Mouse (Mus musculus): ENCODE measurements around the gene Supv3l1. TPM values are rescaled to one million over a fixed set of nuclear protein-coding genes. Genes with fewer than 3 reads are reported as not detected.
A peak's percentile ranks its signal among the peaks of the same experiment; 100 is the strongest.
"Not testable (repeated sequence)": the region's sequence is repeated elsewhere in the genome, so short reads cannot be mapped to it uniquely, and the experiment has no call there.

Supv3l1 gene
- polyA plus RNA-seq, 1 experiment from 2014 or later, result 32.5 TPM

DNA sequence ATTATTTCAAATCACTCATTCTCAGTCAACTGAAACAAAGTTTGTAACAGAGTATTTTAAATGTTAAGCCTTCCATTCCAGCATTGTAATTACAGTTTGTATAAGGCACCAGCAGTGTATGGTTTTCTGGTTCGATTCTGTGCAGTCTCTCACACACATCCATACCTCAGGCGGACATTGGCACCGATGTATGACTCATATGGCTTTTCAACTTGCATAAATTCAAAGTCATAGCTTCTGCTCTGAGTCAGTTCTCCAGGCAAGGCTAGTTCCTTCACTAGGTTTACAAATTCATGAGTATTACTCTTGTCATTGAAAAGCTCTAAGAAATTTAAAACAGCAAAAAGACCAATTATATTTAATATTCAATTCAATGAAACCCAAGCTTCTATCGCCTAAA lies 20.2 kb upstream of the Supv3l1 start:
- Histone ChIP-seq H3K27ac (ENCODE audit: low read length) (no peak overlapping the region), H3K4me2 (replicated peaks; ENCODE audit: low read depth, low read length) (no peak overlapping the region), H3K27me3 (ENCODE audit: insufficient read depth, low read length) (no peaks in the 10 kb centered on the region), H3K4me3 (ENCODE audit: low read length) (no peak overlapping the region), H3K36me3 (ENCODE audit: insufficient read depth, low read length) (no peaks in the 10 kb centered on the region; the same call in 1 of the 2 replicates), H3K4me1 (ENCODE audit: insufficient read depth, low read length) (no peaks in the 10 kb centered on the region), H3K9ac (replicated peaks; ENCODE audit: low read length) (no peak overlapping the region), H3K9me3 (ENCODE audit: low read length) (no peaks in the 10 kb centered on the region)
- WGBS, result 95% methylated on average over 4 of the region's 4 CpGs
- no peak for ATAC-seq (ENCODE audit: low FRiP score, low TSS enrichment)

DNA sequence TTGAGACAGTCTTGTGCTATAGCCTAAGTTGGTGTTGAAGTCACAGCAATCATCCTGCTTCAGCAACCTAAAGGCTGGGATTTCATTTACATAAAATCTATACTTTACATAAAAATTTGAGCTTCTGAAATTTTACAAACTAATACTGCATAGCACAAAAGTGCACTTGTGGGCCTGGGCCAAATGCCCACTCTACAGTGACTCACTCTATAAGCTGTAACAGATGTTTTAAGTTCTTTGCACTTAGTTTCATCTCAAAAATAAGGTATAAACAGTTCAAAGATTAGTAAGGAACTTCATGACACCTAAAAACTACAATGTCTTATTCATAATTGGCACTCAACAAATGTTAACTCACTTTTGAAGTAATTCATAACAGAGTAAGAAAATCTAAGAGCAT lies 11.8 kb upstream of the Supv3l1 start:
- H3K27me3 ChIP-seq (ENCODE audit: insufficient read depth, low read length), result no peaks in the 10 kb centered on the region
- H3K4me2 ChIP-seq (replicated peaks; ENCODE audit: low read depth, low read length), result no peak overlapping the region
- H3K4me3 ChIP-seq (ENCODE audit: low read length), result no peak overlapping the region
- H3K9ac ChIP-seq (replicated peaks; ENCODE audit: low read length), result no peak overlapping the region
- H3K4me1 ChIP-seq (ENCODE audit: insufficient read depth, low read length), result no peaks in the 10 kb centered on the region
- no peak for ATAC-seq (ENCODE audit: low FRiP score, low TSS enrichment)
- peaks cover 30% of the 10 kb centered on the region for H3K36me3 ChIP-seq (ENCODE audit: insufficient read depth, low read length)
- no peaks in the 10 kb centered on the region for H3K9me3 ChIP-seq (ENCODE audit: low read length)
- no peak overlapping the region for H3K27ac ChIP-seq (ENCODE audit: low read length)

DNA sequence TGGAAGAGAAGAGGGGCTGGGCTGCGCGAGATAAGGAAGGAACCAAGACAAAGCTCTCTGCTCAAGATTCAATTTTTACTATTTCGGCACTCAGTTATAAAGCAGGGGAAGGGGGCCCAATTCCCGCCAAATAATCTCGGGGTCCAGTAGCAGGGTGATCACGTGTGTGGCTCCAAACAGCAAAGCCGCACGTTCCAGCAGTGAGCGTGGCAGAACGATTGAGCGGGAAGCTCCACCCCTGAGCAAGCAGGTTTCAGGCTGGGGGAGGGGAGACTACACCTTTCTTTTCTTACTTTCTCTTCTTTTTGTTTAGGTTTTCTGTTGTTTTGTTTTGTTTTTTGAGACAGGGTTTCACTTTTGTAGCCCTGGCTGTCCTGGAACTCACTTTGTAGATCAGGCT lies 2.5 kb upstream of the Supv3l1 start:
- not testable (repeated sequence) for H3K27ac ChIP-seq (ENCODE audit: low read length); H3K9ac ChIP-seq (replicated peaks; ENCODE audit: low read length); H3K4me3 ChIP-seq (ENCODE audit: low read length); H3K27me3 ChIP-seq (ENCODE audit: insufficient read depth, low read length); H3K4me2 ChIP-seq (replicated peaks; ENCODE audit: low read depth, low read length); H3K9me3 ChIP-seq (ENCODE audit: low read length); ATAC-seq (ENCODE audit: low FRiP score, low TSS enrichment)
- H3K4me1 ChIP-seq (ENCODE audit: insufficient read depth, low read length), result peaks cover 17% of the 10 kb centered on the region
- 75% methylated on average over 11 of the region's 11 CpGs for WGBS
- peaks cover 24% of the 10 kb centered on the region for H3K36me3 ChIP-seq (ENCODE audit: insufficient read depth, low read length)

DNA sequence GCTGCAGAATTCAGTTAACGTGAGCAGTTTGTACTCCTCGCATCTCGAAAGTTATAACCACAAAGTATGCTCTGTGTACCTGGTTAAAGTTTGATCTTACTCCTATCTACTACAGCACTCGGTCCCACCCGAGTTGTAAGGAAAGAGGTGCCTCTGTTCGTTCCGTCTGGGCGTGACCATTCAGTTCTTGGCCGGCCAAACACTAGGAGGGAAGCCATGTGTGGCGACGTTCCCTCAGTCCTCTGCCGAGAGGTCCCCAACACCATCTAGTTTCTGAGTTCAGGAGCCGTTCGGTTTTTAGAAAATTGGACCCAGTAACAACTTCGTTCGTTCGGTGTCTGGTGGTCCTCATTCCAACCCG lies 722 bp upstream of the Supv3l1 start:
- 39% methylated on average over 18 of the region's 18 CpGs for WGBS
- ATAC-seq (ENCODE audit: low FRiP score, low TSS enrichment), result peak; percentile 29

DNA sequence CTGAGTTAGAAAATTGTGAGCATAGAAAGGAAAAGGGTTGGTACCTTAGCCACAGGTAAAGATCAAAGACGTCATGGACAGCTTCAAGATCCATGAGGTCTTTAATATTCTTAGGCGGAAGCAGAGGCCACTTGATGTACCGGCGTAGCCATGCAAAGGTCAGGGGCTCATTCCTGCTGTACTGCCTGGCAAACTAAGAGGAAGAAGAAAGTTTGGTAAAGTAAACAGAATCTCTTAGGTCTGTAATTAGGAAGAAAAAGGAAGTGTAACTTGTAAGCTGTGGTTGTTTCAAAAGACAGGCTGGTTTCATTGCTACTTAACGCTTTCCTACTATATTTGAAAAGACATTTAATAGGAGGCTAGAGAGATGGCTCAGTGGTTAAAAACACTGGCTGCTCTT lies 19.1 kb downstream of the Supv3l1 start:
- H3K4me1 ChIP-seq (ENCODE audit: insufficient read depth, low read length), result no peaks in the 10 kb centered on the region
- H3K4me2 ChIP-seq (replicated peaks; ENCODE audit: low read depth, low read length), result no peak overlapping the region
- H3K27ac ChIP-seq (ENCODE audit: low read length), result no peak overlapping the region
- WGBS, result 93% methylated on average over 5 of the region's 5 CpGs
- ATAC-seq (ENCODE audit: low FRiP score, low TSS enrichment), result no peak
- H3K9ac ChIP-seq (replicated peaks; ENCODE audit: low read length), result no peak overlapping the region
- peaks cover 67% of the 10 kb centered on the region for H3K36me3 ChIP-seq (ENCODE audit: insufficient read depth, low read length)
- H3K9me3 ChIP-seq (ENCODE audit: low read length), result no peaks in the 10 kb centered on the region
- H3K4me3 ChIP-seq (ENCODE audit: low read length), result no peak overlapping the region
- H3K27me3 ChIP-seq (ENCODE audit: insufficient read depth, low read length), result no peaks in the 10 kb centered on the region

More for the DNA sequence above, 722 bp upstream of the Supv3l1 start:
- H3K4me2 ChIP-seq (replicated peaks; ENCODE audit: low read depth, low read length), result peak overlapping the region; percentile 73
- peaks cover 28% of the 10 kb centered on the region for H3K36me3 ChIP-seq (ENCODE audit: insufficient read depth, low read length)
- H3K27me3 ChIP-seq (ENCODE audit: insufficient read depth, low read length), result no peaks in the 10 kb centered on the region
- H3K4me1 ChIP-seq (ENCODE audit: insufficient read depth, low read length), result peaks cover 17% of the 10 kb centered on the region
- H3K9ac ChIP-seq (replicated peaks; ENCODE audit: low read length), result peak overlapping the region; percentile 92
- H3K9me3 ChIP-seq (ENCODE audit: low read length), result no peaks in the 10 kb centered on the region
- H3K4me3 ChIP-seq (ENCODE audit: low read length), result peak overlapping the region; percentile 95
- peak overlapping the region; percentile 81 for H3K27ac ChIP-seq (ENCODE audit: low read length)

DNA sequence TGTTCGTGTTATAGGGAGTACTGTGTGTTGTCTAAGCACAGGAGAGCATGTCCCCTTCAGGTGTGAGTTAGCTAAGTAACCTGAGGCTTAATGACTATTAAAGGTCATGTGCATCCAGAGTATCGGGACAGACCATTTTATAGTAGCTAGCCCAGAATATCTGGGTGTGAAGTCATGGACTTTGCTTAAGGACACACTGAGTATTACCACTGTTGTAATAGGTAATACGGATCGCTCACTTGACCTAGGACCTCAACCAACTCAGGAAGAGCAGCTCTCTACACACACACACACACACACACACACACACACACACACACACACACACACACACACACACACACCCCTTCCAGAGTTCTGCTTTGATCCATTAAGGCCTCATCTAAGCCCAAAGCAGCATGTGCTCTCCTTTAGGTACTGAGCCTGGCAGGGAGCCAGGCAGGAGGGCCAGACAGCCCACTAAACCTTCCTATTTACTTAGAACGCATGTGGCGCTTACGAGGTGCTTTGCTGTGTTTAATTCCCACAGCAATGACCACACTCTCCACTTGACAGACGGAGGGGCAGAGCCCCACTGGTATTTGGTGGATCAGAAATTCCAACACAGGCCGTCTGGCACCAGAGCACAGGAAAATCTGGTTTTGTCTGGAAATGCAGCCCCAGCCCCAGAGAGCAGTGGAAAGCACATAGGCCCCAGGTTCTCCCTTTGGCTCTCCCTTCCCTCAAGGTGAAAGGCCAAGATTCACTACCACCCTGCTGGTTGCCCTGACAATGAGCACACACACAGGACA lies 24.3 kb downstream of the Supv3l1 start:
- H3K9ac ChIP-seq (replicated peaks; ENCODE audit: low read length), result no peak overlapping the region
- H3K36me3 ChIP-seq (ENCODE audit: insufficient read depth, low read length), result peaks cover 22% of the 10 kb centered on the region
- H3K4me3 ChIP-seq (ENCODE audit: low read length), result no peak overlapping the region
- ATAC-seq (ENCODE audit: low FRiP score, low TSS enrichment), result peak; percentile 59; the same call in 1 of the 2 replicates
- H3K4me1 ChIP-seq (ENCODE audit: insufficient read depth, low read length), result no peaks in the 10 kb centered on the region
- H3K27ac ChIP-seq (ENCODE audit: low read length), result peak overlapping the region; percentile 18; the same call in 1 of the 2 replicates
- no peaks in the 10 kb centered on the region for H3K9me3 ChIP-seq (ENCODE audit: low read length)
- 44% methylated on average over 9 of the region's 9 CpGs for WGBS
- no peaks in the 10 kb centered on the region for H3K27me3 ChIP-seq (ENCODE audit: insufficient read depth, low read length)
- H3K4me2 ChIP-seq (replicated peaks; ENCODE audit: low read depth, low read length), result no peak overlapping the region

DNA sequence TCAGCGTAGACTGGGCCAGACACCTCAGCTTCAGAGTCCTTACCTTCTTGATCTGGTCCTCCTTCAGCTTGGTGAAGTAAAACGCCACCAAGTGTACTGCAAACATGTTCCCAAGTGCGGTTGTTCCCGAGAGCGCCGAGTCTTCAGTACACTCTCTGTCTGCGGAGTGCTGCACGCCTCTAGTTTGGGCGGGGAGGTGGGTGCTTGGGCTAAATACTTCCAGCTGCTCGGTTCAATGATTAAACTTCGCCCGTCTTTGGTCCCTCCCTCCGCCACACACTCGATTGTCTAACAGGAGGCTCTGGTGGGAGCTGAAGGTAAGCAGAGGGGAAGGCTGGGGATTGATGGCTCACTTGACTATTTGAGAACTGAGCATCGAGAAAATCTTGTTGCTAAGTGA lies 27.3 kb downstream of the Supv3l1 start, which contains the start of gene Hkdc1:
Hkdc1 (minus strand) TSS at position 237 of the 400 bp plus-strand sequence.
- Histone ChIP-seq H3K4me2 (replicated peaks; ENCODE audit: low read depth, low read length) (0 out of 2 replicates have a peak within 1 kb of the TSS, but pooled peaks have one; percentile 1), H3K4me3 (ENCODE audit: low read length) (no peak within 1 kb of the TSS), H3K27me3 (ENCODE audit: insufficient read depth, low read length) (no peaks in the 10 kb centered on the region), H3K4me1 (ENCODE audit: insufficient read depth, low read length) (no peaks in the 10 kb centered on the region), H3K9me3 (ENCODE audit: low read length) (no peaks in the 10 kb centered on the region), H3K9ac (replicated peaks; ENCODE audit: low read length) (no peak within 1 kb of the TSS), H3K27ac (ENCODE audit: low read length) (no peak within 1 kb of the TSS), H3K36me3 (ENCODE audit: insufficient read depth, low read length) (no peaks in the 10 kb centered on the region)
- 51% methylated on average over 15 of the region's 15 CpGs for WGBS
- peak; percentile 71 for ATAC-seq (ENCODE audit: low FRiP score, low TSS enrichment)

DNA sequence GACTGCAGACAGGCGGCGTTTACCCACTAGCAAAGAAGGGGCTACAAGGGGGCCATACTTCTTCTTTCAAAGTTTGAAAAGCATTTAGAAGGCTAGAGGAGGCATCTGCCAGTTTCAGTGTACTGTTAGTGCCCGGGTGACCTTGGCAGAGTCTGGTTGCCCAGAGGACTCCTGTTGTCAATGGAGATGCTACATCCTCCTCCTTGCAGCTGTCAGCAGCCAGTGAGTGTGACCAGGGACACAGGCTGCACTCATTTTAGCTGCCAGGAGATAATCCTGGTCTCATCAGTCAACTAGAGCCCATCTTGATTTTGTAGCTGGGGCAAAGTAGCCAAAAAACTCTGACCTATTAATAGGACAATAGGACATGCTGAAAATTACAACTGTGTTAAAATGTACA lies 28.4 kb downstream of the Supv3l1 start:
- no peaks in the 10 kb centered on the region for H3K9me3 ChIP-seq (ENCODE audit: low read length)
- H3K4me2 ChIP-seq (replicated peaks; ENCODE audit: low read depth, low read length), result no peak overlapping the region
- no peak overlapping the region for H3K9ac ChIP-seq (replicated peaks; ENCODE audit: low read length)
- no peaks in the 10 kb centered on the region for H3K36me3 ChIP-seq (ENCODE audit: insufficient read depth, low read length)
- no peak overlapping the region for H3K27ac ChIP-seq (ENCODE audit: low read length)
- H3K27me3 ChIP-seq (ENCODE audit: insufficient read depth, low read length), result no peaks in the 10 kb centered on the region
- no peak for ATAC-seq (ENCODE audit: low FRiP score, low TSS enrichment)
- no peaks in the 10 kb centered on the region for H3K4me1 ChIP-seq (ENCODE audit: insufficient read depth, low read length)
- H3K4me3 ChIP-seq (ENCODE audit: low read length), result no peak overlapping the region
- 92% methylated on average over 3 of the region's 3 CpGs for WGBS

DNA sequence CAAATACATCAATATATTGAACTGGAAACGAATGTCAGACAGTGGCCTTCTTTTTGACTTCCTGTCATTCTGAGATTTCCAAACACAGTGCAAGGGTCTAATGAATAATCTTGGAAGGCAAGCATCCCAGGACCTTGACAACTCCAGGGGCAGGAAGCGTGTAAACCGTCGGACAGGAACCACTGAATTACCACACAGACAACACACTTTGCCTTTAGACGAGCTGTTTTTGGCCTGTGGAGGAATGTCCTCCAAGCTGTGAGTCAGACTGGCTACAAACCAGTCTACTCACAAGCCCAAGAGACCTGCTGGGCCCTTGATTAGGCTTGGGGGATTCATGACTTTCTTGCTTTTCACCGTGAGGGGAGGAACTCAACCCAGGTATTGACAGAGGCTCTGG lies 29.1 kb downstream of the Supv3l1 start:
- Histone ChIP-seq H3K4me2 (replicated peaks; ENCODE audit: low read depth, low read length) (no peak overlapping the region), H3K27me3 (ENCODE audit: insufficient read depth, low read length) (no peaks in the 10 kb centered on the region), H3K9ac (replicated peaks; ENCODE audit: low read length) (no peak overlapping the region), H3K4me1 (ENCODE audit: insufficient read depth, low read length) (no peaks in the 10 kb centered on the region), H3K36me3 (ENCODE audit: insufficient read depth, low read length) (no peaks in the 10 kb centered on the region), H3K9me3 (ENCODE audit: low read length) (no peaks in the 10 kb centered on the region), H3K4me3 (ENCODE audit: low read length) (no peak overlapping the region), H3K27ac (ENCODE audit: low read length) (no peak overlapping the region)
- ATAC-seq (ENCODE audit: low FRiP score, low TSS enrichment), result no peak
- 54% methylated on average over 6 of the region's 6 CpGs for WGBS

DNA sequence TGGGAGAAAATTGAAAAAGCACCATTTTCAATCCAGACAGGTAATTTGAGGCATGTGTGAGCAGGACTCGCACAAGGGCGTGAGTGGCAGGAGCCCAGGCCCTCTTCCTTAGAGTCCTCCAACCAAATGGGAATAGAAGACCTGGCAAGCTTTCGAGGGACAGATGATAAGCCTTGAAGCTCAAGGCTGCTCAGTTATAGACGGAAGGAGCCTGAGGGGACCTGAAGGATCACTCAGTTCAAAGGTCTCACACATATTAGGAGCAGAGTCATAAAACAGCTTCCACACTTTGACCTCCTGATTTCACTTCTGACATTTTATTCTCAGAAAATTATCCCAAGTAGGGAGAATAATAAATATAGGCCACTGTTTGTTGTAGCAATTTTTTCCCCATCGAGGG lies 30.1 kb downstream of the Supv3l1 start:
- no peak overlapping the region for H3K4me3 ChIP-seq (ENCODE audit: low read length)
- no peak overlapping the region for H3K27ac ChIP-seq (ENCODE audit: low read length)
- no peak for ATAC-seq (ENCODE audit: low FRiP score, low TSS enrichment)
- H3K4me2 ChIP-seq (replicated peaks; ENCODE audit: low read depth, low read length), result no peak overlapping the region
- no peaks in the 10 kb centered on the region for H3K27me3 ChIP-seq (ENCODE audit: insufficient read depth, low read length)
- no peak overlapping the region for H3K9ac ChIP-seq (replicated peaks; ENCODE audit: low read length)
- WGBS, result 79% methylated on average over 5 of the region's 5 CpGs
- peaks cover under 1% of the 10 kb centered on the region; the same call in 1 of the 2 replicates for H3K4me1 ChIP-seq (ENCODE audit: insufficient read depth, low read length)
- no peaks in the 10 kb centered on the region for H3K9me3 ChIP-seq (ENCODE audit: low read length)
- no peaks in the 10 kb centered on the region for H3K36me3 ChIP-seq (ENCODE audit: insufficient read depth, low read length)

Data from kidney, embryonic 16.5 days (tissue).